Mouse (Mus musculus): ENCODE measurements around the gene Slc25a13.

The Slc25a13 gene

DNA sequence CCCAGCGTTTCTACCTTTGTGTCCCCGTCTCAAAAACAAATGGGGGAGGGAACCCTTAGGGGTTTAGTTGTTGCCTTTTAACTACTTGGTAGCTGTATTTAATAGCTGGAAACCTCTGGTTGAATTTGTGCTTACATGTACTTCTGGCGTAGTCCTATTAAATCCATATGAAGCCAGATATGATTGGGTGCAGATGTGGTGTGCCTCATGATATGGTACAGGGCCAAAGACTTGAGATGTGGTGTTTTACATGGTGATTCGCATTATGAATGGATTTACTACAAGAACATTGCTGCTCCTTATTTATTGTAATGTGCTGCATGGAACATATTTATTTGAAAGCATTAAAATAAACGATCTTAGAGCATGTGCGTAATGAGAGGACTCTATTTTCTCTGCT is 189.3 kb downstream of the Slc25a13 start:
- DNase-seq (ENCODE audit: low spot score in 2 of 2), result no peak

- no peak for DNase-seq (ENCODE audit: low spot score in 2 of 2)
These were observed 193.0 kb downstream of the Slc25a13 start for GRCm38 (mm10) chr6:6023976-6024375.

DNA sequence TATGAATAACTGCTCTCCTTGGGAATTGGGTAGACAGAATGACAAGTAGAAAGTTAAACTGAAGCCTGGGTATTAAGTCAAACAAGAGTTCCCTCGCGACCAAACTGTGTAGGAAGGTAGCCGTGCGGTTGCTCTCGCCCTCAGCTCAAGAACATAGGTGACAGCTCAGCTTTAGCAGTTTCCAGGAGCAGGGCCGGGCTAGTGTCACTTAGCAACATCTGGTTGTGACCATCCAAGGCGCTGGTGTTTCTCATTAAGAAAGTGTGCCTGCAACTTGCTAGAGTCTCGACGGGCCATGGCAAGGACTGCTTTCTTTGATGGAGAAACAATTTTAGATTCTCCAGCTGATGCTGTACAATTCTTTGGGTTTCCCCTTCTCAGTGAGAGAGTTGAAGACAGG is 200.0 kb downstream of the Slc25a13 start:
- no peak for DNase-seq (ENCODE audit: low spot score in 2 of 2)

DNA sequence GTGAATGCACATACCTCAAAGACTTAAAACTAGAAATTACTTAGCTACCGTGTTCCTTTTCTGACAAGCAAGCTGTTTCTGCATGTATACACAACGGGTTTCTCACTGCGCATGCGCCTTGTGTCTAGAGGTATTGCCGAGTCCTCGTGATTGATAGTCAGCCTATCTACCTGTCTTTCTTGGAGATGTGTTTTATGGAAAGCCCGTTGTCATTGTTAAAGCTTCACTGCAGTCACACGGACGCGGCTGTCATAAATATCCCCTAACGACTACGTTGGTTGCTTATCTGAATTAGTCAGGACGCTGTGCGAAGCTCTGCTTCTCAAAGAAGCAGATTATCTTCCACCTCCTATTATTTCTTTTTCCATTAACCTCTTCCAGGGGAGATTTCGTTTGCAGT is 201.4 kb downstream of the Slc25a13 start:
- no peak for DNase-seq (ENCODE audit: low spot score in 2 of 2)

DNA sequence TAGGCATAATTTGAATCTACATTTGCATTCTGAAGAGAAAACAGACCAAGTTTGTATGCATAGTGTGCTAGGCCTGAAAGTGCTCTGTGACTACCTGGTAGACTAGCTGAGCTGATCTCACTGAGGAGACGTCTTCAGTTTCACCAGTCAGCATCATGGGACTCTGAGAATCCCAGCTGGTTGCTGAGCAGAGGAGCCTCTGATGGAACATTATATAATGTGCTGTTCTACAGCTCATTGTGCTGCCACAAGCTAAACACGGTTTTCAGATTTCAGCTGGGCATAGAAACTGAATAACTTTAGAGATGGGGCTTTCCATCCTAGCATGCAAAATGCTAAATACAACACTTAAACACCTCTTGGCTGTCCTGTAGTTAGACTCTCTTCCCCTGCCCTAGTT is 205.6 kb downstream of the Slc25a13 start:
- no peak for DNase-seq (ENCODE audit: low spot score in 2 of 2)

DNA sequence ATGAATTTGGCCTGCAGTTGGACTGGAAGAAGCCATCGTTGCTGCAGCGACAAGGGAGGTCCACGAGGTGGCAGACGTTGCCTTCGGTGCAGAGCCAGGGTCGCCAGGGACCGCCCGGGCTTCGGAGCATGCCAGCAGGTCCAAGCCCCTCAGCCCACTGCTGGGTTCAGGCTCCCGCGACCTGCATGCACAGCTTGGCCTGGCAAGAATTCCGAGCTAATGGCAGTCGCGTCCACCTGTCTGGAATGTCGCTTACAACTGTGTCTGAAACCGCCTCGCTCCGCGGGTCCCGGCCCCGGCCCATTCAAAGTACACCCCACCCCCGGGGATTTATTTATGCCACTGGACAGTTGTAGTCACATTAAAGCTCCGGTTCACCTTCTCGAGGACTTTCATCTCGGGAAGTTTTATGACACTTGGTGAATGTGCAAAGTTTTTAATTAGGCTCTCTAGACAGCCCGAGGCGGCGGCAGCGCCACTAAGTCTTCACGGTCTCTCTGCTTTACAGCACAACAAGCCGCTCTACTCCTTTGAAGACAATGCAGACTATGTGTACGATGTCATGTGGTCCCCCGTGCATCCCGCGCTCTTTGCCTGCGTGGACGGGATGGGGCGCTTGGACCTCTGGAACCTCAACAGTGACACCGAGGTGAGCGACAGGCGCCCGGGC is 211.1 kb downstream of the Slc25a13 start:
- DNase-seq (ENCODE audit: low spot score in 2 of 2), result peak; percentile 56 to 81

GRCm38 (mm10) chr6:6004756-6005485 is 212.1 kb downstream of the Slc25a13 start:
- DNase-seq (ENCODE audit: low spot score in 2 of 2), result no peak

DNA sequence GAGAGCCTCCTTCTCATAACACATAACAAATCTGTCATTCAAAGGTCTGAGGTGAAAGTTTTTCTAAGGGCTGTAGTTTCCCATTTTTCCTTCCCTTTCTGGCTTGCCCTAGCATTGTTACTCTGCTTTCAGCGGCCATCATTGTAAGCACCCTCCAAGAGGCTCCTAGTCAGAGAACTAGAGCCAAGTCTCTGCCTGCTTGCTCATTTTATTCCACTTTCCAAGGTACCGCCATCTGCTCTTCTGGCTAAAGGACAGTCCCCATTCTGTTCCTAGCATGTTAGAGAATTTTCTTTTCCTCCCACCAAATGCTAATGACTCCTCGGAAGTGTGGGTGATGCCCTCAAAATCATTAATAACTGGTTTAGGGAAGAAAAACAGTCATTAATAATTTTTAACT is 214.9 kb downstream of the Slc25a13 start:
- DNase-seq (ENCODE audit: low spot score in 2 of 2), result no peak

DNA sequence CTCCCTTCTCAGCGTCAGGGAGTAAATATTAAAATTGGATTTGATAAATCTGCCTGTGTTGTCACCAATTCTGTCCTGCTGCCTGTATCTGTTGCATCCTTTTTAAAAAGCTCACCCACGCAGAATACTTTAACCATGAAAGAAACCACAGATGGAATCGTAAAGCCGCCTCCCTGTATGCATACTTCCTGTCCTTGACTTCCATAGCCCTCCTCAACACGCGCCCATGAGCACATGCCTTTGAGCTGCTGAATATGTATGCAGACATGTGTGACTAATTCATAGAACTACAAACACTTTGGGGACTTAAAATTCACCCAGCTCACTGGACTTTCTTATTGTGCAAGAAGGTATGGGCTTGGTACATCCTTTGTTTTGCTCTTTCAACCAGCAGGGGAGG is 219.4 kb downstream of the Slc25a13 start:
- no peak for DNase-seq (ENCODE audit: low spot score in 2 of 2)

- no peak for DNase-seq (ENCODE audit: low spot score in 2 of 2)
These were observed 223.9 kb downstream of the Slc25a13 start for GRCm38 (mm10) chr6:5993056-5993455.

- DNase-seq (ENCODE audit: low spot score in 2 of 2), result peak; percentile 28 to 64
These were observed 224.9 kb downstream of the Slc25a13 start for GRCm38 (mm10) chr6:5991817-5992755.

DNA sequence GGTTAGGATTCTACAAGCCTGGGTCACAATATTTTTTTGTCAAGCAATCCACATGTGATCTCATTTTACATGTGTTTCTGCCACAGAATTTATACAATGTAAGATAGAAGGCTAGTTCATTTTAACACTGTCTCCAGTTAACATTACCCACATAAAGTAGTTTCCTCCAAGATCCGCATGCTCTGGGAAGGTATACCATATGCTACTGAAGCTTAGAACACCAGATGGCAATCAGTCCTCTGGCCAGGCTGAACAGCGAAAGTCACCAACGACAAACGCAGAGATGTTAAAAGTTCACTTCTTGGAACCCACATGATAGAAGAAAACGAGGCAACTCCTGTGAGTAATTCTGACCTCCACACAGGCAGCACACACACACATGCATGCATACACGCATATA is 225.7 kb downstream of the Slc25a13 start:
- no peak for DNase-seq (ENCODE audit: low spot score in 2 of 2)

Measured in urinary bladder, postnatal 4 days (tissue).